Mouse (Mus musculus) embryonic fibroblast, embryonic 13.5 days (primary cell): ENCODE measurements around the gene Figla. TPM values are rescaled to one million over a fixed set of nuclear protein-coding genes. Genes with fewer than 3 reads are reported as not detected.
"Not testable (repeated sequence)": the region's sequence is repeated elsewhere in the genome, so short reads cannot be mapped to it uniquely, and the experiment has no call there.

Source experiments
- H3K27ac ChIP-seq: 2 replicates; pipeline ENCODE4 v1.5.1; 2012; ENCODE audit warnings: low read length, control low read depth, inconsistent platforms; ENCODE audit not compliant: insufficient read depth
- H3K4me1 ChIP-seq: 2 replicates; pipeline ENCODE4 v1.6.1; 2011; ENCODE audit warnings: low read length; ENCODE audit not compliant: control insufficient read depth, insufficient read depth
- H3K4me3 ChIP-seq: 2 replicates; pipeline ENCODE4 v1.5.1; 2011; ENCODE audit warnings: mild to moderate bottlenecking, control low read depth, low read length; ENCODE audit not compliant: insufficient read depth
- CTCF ChIP-seq: IDR thresholded peaks from 2 replicates; pipeline ENCODE4 v1.5.1; 2011; ENCODE audit warnings: mild to moderate bottlenecking, control low read depth, low read length, moderate library complexity, borderline replicate concordance; ENCODE audit not compliant: insufficient read depth
- POLR2A ChIP-seq: IDR thresholded peaks from 2 replicates; pipeline ENCODE4 v1.6.1; 2011; ENCODE audit warnings: low read depth, mild to moderate bottlenecking, control low read depth, low read length, moderate library complexity
- polyA plus RNA-seq: library from polyadenylated mRNA; stranded (reverse); fragments of >200 nt; gene quantifications from 2 replicates; pipeline ENCODE4 v1.2.4, GENCODE M21; 2011; ENCODE audit warnings: low read depth; ENCODE audit not compliant: missing spikeins, insufficient read length

Figla gene
- polyA plus RNA-seq, 1 experiment = not detected

DNA sequence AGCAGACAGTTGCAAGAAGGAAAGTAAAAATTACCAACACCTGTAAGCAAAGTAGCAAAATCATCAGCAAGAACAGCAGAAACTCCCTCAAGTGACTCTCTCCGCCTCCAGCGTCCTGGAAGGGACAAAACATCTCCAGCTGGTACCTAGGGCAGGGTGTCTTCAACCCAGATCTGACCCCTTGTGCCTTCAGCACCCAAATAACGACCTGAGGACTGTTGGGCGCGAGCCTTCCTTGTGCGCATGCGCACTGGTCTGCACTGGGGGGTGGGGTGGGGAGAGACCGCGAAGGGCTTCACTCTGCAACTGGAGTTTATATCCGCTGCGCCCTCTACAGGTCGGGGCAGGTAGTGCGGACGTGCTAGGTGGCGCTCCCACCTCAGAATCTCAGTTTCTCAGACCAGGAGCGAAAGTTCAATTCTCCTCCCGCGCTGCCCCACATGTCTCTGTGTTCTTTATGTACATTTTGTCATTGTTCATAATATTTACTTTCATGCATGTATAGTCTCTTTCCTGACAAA, 12.5 kb upstream of the Figla start:
- Histone ChIP-seq H3K27ac (no peak overlapping the region), H3K4me1 (no peaks in the 10 kb centered on the region), H3K4me3 (no peak overlapping the region)
- TF ChIP-seq CTCF = peak; percentile 52; the same call in 1 of the 2 replicates
- no peak for TF ChIP-seq POLR2A

DNA sequence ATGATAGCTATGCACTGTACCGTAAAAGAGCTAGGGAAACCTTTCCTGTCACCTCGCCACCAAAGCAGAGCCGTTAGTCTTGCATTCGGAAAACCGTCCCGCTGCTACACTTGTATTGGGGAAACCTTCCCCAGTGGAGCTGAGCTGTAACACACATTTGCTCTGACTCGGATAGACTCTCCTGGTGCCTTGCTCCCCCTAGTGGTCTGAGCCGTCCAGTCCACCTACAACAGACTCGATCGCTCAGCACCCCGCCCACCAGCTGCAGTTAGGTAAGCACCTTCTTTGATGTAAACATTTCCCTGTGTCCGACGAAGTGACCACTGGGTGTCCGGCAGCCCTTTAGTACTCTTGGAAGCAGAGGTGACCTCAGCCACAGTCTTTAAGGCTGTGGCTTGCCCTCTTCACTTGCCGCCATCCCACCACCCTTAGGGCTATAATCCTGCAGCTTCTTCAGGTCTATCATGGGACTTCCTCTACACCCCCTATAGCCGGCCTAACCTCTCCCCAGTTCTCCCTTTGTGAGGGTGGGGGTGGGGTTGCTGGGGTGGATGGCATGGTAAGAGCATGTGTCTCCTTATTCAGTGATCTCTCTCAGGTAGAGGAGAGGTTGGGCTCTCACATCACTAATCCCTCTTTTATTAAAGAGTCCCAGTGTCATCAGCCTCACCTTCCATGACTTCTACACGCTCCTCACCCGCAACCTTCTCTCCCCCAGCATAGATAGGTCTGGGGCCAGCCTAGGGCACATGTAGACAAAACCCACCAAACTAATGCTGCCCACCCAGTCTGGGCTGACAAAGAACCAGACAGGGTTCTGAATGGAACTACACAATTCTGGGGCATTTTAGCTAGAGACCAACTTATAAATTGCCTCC, 11.5 kb upstream of the Figla start:
- no peak overlapping the region for H3K4me3 ChIP-seq
- no peak for TF ChIP-seq POLR2A
- peak; percentile 91 for TF ChIP-seq CTCF
- no peaks in the 10 kb centered on the region for H3K4me1 ChIP-seq
- no peak overlapping the region for H3K27ac ChIP-seq

DNA sequence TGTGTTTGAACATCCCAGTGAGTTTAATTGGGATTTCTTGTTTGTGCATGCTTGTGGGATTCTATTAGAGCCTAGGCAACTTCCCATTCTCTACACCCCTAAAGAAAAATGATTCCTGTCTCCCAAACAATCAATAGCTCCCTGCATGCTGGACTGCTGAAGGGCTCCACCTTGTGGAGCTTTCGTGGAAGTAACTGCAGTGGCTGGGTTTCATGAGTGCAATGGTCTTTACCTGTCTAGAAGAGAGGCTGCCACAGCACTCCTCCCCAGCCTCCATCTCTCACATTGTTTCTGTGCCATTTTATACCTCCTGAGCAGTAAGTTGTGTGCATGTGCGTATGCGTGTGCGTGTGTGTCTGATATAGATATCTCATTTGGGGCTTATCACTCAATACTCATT, 6.0 kb upstream of the Figla start:
- H3K4me3 ChIP-seq = no peak overlapping the region
- H3K27ac ChIP-seq = no peak overlapping the region
- TF ChIP-seq CTCF (peak; percentile 54; the same call in 1 of the 2 replicates), POLR2A (no peak)
- no peaks in the 10 kb centered on the region for H3K4me1 ChIP-seq

DNA sequence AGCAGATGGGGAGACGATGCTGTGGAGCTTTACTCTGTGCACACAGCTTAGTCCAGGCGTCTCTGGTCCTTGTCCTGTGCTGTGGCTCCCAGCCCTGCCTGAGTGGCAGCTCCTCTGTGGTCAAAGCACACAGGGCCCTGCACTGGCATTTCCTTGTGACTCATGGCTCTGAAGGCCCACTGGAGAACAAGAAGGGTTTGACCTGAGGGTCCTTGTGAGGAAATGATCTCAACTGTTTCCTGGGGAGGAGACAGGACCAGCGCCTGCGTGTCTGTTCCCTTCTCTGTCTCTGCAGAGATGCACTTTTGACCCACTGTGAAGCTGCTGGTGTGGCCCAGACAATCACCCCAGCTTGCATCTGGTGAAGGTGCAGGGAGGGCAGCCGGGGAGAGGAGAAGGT, 1.2 kb upstream of the Figla start:
- H3K4me3 ChIP-seq, H3K27ac ChIP-seq, H3K4me1 ChIP-seq: not testable (repeated sequence)

DNA sequence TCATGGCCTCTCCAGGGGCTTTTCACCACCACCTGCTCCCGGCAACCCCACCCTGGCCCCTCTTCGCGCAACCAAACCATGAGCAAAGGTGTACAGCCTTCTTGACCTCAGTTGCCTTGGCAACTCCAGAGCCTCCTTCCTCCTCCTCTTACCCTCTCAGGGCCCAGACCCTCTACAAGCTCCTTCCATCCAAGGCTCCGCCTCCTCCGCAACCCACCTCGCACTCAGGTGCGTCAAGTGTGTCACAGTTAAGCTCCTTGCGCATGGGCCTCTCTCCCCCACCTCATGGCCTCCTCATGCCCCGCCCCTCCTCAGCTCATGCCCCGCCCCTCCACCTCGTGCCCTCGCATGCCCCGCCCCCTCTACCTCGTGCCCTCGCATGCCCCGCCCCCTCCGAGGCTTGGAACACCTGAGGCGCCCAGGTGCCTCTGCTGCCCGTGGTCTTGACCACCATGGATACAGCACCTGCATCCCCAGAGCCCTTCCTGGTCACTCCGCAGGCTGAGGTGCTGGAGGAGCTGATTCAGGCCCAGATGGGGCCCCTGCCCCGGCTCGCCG, 901 bp downstream of the Figla start:
- Histone ChIP-seq H3K27ac (no peak overlapping the region), H3K4me3 (no peak overlapping the region), H3K4me1 (no peaks in the 10 kb centered on the region)
- TF ChIP-seq CTCF = no peak
- TF ChIP-seq POLR2A = no peak

DNA sequence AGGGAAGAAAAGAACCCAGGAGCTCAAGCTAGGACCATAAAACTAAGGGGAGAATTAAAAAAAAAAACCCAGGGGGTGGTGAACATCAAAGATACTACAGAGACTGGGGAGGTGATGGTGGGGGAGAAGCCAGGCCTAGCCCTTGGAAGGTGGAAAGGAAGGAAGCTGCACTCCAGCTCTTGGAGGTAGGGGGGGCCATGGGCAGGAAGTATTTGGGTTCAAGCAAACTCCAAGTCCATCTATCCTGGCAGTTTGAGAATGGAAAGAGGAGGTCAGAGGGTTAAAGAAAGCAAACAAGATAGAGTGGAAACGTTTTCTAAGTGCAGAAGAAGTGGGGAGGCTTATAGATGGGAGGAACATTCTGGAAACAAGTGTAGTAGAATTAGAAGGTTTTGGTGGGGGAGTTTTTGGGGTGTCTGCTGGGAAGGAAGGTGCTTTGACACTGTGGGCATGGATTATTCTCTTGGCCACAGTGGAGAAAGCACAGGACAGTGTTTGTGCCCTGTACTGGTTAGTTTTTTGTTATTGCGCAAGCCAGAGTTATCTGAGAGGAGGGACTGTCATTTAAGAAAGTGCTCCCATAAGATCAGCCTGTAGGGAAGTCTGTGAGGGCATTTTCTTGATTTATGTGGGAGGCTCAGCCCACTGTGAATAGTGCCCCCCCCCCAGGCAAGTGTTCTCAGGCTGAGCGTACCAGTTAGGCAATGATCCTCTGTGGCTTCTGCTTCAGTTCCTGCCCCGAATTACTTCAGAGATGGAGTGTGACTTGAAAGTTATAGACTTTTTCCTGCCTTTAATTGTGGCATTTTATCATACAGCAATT, 3.7 kb downstream of the Figla start:
- H3K27ac ChIP-seq = no peak overlapping the region
- no peak for TF ChIP-seq POLR2A
- TF ChIP-seq CTCF = no peak

DNA sequence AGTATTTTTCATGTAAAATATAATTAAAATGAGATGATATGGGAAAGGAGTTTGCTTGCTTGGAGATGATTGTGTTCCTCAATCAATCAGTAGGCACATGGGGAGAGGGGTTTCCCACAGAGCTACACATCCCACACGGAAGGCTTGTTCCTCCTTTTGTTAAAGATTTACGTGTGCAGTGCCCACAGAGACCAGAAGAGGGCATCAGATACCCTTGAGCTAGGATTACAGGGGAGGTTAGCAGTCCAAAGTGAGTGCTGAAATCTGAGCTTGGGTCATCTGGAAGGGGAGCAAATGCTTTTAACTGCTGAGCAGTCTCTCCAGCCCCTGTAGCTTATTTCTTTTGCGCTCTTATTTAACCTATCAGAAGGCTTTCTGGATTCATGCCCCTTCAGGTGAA, 5.0 kb downstream of the Figla start:
- Histone ChIP-seq H3K4me3 (no peak overlapping the region), H3K27ac (no peak overlapping the region)
- TF ChIP-seq CTCF = no peak
- no peak for TF ChIP-seq POLR2A

More for the DNA sequence above, 3.7 kb downstream of the Figla start:
- no peak overlapping the region for H3K4me3 ChIP-seq
- no peaks in the 10 kb centered on the region for H3K4me1 ChIP-seq

DNA sequence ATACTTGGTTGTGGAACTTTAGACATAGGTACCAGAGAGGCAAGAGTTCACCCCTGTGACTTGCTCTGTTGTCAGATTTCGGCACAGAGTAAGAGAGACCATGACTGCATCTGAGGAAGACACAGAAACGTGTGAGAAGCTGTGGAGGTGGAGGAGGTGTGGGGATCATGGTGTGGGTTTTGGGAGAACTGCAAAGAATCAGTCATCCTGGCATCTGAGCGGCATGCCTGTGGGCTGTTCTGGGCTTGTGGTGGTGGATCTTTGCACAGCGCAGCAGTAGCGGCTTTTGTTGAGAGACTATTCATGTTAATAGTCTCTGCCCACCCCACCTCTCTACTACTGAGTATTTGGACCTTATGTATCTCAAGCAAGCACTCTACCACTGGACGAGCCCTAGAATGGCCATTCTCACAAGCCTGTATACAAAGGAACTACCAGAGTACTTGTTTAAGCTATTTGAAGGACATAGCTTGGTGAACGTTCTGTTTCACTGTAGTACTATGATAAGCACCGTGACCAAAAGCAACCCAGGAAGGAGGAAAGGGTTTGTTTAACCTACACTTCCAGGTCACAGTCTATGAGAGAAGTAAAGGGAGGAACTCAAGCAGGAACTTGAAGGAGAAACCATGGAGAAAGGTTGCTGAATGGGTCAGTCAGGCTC, 10.8 kb downstream of the Figla start:
- H3K4me3 ChIP-seq = no peak overlapping the region
- no peak overlapping the region for H3K27ac ChIP-seq
- no peaks in the 10 kb centered on the region for H3K4me1 ChIP-seq
- no peak for TF ChIP-seq CTCF
- no peak for TF ChIP-seq POLR2A

More for the DNA sequence above, 5.0 kb downstream of the Figla start:
- no peaks in the 10 kb centered on the region for H3K4me1 ChIP-seq

DNA sequence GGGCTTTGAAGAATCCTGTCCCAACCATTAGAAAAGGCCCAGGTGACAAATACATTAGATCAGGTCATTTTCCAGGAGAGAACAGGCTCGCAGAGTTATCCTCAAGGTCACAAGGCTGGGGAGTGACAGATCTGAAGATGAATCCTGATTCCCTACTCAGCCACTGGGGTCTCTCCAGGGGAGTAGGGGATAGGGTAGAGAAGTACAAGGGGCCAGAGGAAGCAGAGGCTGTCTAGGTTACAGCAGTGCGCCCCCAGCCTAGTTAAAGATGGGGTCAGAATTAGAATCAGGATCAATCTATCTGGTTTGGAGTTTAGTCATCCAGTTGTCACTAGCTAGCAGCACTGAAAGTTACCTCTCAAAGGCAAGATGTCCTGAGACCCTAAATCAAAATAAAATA, 12.2 kb downstream of the Figla start:
- Histone ChIP-seq H3K27ac (no peak overlapping the region), H3K4me1 (no peaks in the 10 kb centered on the region), H3K4me3 (no peak overlapping the region)
- no peak for TF ChIP-seq POLR2A
- no peak for TF ChIP-seq CTCF
